Mouse (Mus musculus) bone marrow macrophage, adult 2 months (primary cell): ENCODE data around the gene Dnajb3.

Experiments used
- CTCF ChIP-seq: IDR thresholded peaks from 2 replicates; pipeline ENCODE4 v1.5.1; 2012; ENCODE audit warnings: low read depth, mild to moderate bottlenecking, low read length, moderate library complexity
- POLR2A ChIP-seq: IDR thresholded peaks from 2 replicates; pipeline ENCODE4 v1.6.1; 2012; ENCODE audit warnings: mild to moderate bottlenecking, low read depth, low read length, borderline replicate concordance

- TF ChIP-seq CTCF = no peak
- TF ChIP-seq POLR2A = no peak
Measured at GRCm38 (mm10) chr1:88192136-88192535, 13.4 kb downstream of the Dnajb3 start.
